Mouse (Mus musculus) CH12.LX (cell line): Measurements from ENCODE around the gene Atpaf1.

Experiments used
- CHD1 ChIP-seq: IDR thresholded peaks from 2 replicates; pipeline ENCODE4 v1.6.1; 2012; ENCODE audit warnings: low read depth, low read length, improper control_type of control experiment, inconsistent platforms
- CHD2 ChIP-seq: IDR thresholded peaks from 2 replicates; pipeline ENCODE4 v1.6.1; 2011; ENCODE audit warnings: low read length, improper control_type of control experiment
- CTCF ChIP-seq, 2 experiments: IDR thresholded peaks in 1 of 2; conservative IDR thresholded peaks in 1 of 2; 2 replicates each; pipeline ENCODE4 v1.5.1; 2011 to 2012; ENCODE audit warnings: low read depth in 2 of 2, low read length in 2 of 2, improper control_type of control experiment in 1 of 2, inconsistent platforms in 1 of 2, mild to moderate bottlenecking in 1 of 2, moderate library complexity in 1 of 2
- EP300 ChIP-seq: IDR thresholded peaks from 2 replicates; pipeline ENCODE4 v1.6.1; 2011; ENCODE audit warnings: low read length, improper control_type of control experiment
- GABPA ChIP-seq: IDR thresholded peaks from 2 replicates; pipeline ENCODE4 v1.6.1; 2012; ENCODE audit warnings: low read depth, low read length, improper control_type of control experiment, inconsistent platforms; ENCODE audit not compliant: insufficient replicate concordance
- HCFC1 ChIP-seq: IDR thresholded peaks from 2 replicates; pipeline ENCODE4 v1.6.1; 2012; ENCODE audit warnings: low read depth, mild to moderate bottlenecking, inconsistent platforms, low read length, improper control_type of control experiment
- MEF2A ChIP-seq: IDR thresholded peaks from 2 replicates; pipeline ENCODE4 v1.6.1; 2014; ENCODE audit warnings: low read depth, mild to moderate bottlenecking, inconsistent platforms, low read length, improper control_type of control experiment, borderline replicate concordance
- MYC ChIP-seq: IDR thresholded peaks from 2 replicates; pipeline ENCODE4 v1.6.1; 2011; ENCODE audit warnings: low read depth, mild to moderate bottlenecking, improper control_type of control experiment, low read length
- POLR2A ChIP-seq: IDR thresholded peaks from 2 replicates; pipeline ENCODE4 v1.6.1; 2011; ENCODE audit warnings: low read depth, mild to moderate bottlenecking, improper control_type of control experiment, low read length
- POLR2AphosphoS2 ChIP-seq: IDR thresholded peaks from 2 replicates; pipeline ENCODE4 v1.6.1; 2011; ENCODE audit warnings: low read depth, low read length, improper control_type of control experiment
- SIN3A ChIP-seq: IDR thresholded peaks from 2 replicates; pipeline ENCODE4 v1.6.1; 2012; ENCODE audit warnings: low read length, improper control_type of control experiment, inconsistent platforms
- TCF12 ChIP-seq: IDR thresholded peaks from 2 replicates; pipeline ENCODE4 v1.6.1; 2014; ENCODE audit warnings: low read depth, mild to moderate bottlenecking, inconsistent platforms, low read length, improper control_type of control experiment

DNA sequence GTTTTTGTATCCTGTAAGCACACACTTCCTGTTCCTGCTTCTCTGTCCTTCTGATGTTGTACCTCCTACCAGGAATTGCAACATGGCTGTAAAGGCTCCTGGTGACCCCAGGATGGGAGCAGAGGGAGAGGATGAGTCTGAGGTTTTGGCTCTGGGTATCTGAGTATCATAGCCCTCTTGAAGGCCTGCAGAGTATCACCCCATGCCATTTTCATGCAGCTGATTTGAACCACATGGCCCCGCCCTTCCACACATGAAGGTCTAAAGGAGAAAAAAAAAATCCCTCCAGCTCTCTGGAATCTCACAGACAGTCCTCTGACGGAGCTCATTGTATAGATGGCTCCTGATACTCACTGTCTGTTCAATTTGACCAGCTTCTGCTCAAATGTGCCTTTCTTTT, 65.5 kb downstream of the Atpaf1 start:
- TF ChIP-seq CHD2 = no peak
- TF ChIP-seq MEF2A = no peak
- TF ChIP-seq CHD1 = no peak
- no peak for TF ChIP-seq POLR2A
- TF ChIP-seq GABPA = no peak
- no peak for TF ChIP-seq CTCF (conservative IDR thresholded peaks at IDR 0.05 in 1 of 2, IDR thresholded peaks at IDR 0.05 in 1 of 2; ENCODE audit: low read depth in 2 of 2, low read length in 2 of 2)
- TF ChIP-seq HCFC1 = no peak
- no peak for TF ChIP-seq EP300
- no peak for TF ChIP-seq MYC
- TF ChIP-seq POLR2AphosphoS2 = no peak
- no peak for TF ChIP-seq SIN3A
- TF ChIP-seq TCF12 = no peak
